Mouse (Mus musculus) lung, adult 2 months (tissue): ENCODE results near the gene Apln. TPM values are rescaled to one million over a fixed set of nuclear protein-coding genes. Genes with fewer than 3 reads are reported as not detected.

Source experiments
- DNase-seq: peaks from one replicate; pipeline ENCODE4 v3.0.0; 2022
- H3K4me1 ChIP-seq: fragments of 200-500 bp; 2 replicates; pipeline ENCODE4 v1.6.1; 2011; ENCODE audit warnings: low read length; ENCODE audit not compliant: control insufficient read depth, insufficient read depth
- H3K4me3 ChIP-seq: fragments of 200-500 bp; replicated peaks from 2 replicates; pipeline ENCODE3; 2011; ENCODE audit warnings: low read depth, mild to moderate bottlenecking, control low read depth, low read length; ENCODE audit errors: extremely low read depth
- CTCF ChIP-seq: fragments of 200-500 bp; IDR thresholded peaks from 2 replicates; pipeline ENCODE4 v1.5.1; 2011; ENCODE audit warnings: mild to moderate bottlenecking, low read length, control low read depth; ENCODE audit not compliant: insufficient read depth
- POLR2A ChIP-seq: fragments of 200-500 bp; IDR thresholded peaks from 2 replicates; pipeline ENCODE4 v1.6.1; 2011; ENCODE audit warnings: low read depth, mild to moderate bottlenecking, control low read depth, low read length, borderline replicate concordance; ENCODE audit errors: extremely low read depth
- WGBS: fragments of 180-500 bp; shearing (Covaris S2); methylation state at CpG from one replicate; pipeline ENCODE4 v1.1.7; 2018; 5-methylcytosine and 5-hydroxymethylcytosine counted together
- polyA plus RNA-seq: library from polyadenylated mRNA; depleted of rRNA; stranded (reverse); fragments of >200 nt; gene quantifications from 2 replicates; pipeline ENCODE4 v1.2.3, GENCODE M21; 2012

Gene Apln
- polyA plus RNA-seq, 1 experiment, result 27.5 TPM

- no peak for TF ChIP-seq CTCF
- TF ChIP-seq POLR2A, result no peak
- 82% methylated on average over 1 of the region's 1 CpGs for WGBS
- DNase-seq, result no peak
- no peaks in the 10 kb centered on the region for H3K4me1 ChIP-seq
- H3K4me3 ChIP-seq, result no peak overlapping the region
Measured at GRCm38 (mm10) chrX:48022811-48023210, 11.8 kb downstream of the Apln start.

GRCm38 (mm10) chrX:48019940-48020339, 14.7 kb downstream of the Apln start:
- TF ChIP-seq CTCF (peak; percentile 84), POLR2A (no peak)
- DNase-seq, result peak; percentile 49
- 25% methylated on average over 5 of the region's 5 CpGs for WGBS

GRCm38 (mm10) chrX:48019359-48019758, 15.3 kb downstream of the Apln start:
- 50% methylated on average over 15 of the region's 15 CpGs for WGBS
- Histone ChIP-seq H3K4me3 (no peak overlapping the region), H3K4me1 (no peaks in the 10 kb centered on the region)
- TF ChIP-seq POLR2A (no peak), CTCF (no peak)
- DNase-seq, result no peak

More at GRCm38 (mm10) chrX:48019940-48020339, 14.7 kb downstream of the Apln start:
- no peaks in the 10 kb centered on the region for H3K4me1 ChIP-seq
- H3K4me3 ChIP-seq, result no peak overlapping the region

GRCm38 (mm10) chrX:48016906-48017601, 17.6 kb downstream of the Apln start:
- H3K4me3 ChIP-seq, result no peak overlapping the region
- DNase-seq, result no peak
- 69% methylated on average over 7 of the region's 7 CpGs for WGBS
- H3K4me1 ChIP-seq, result no peaks in the 10 kb centered on the region
- no peak for TF ChIP-seq CTCF
- no peak for TF ChIP-seq POLR2A

- TF ChIP-seq CTCF (no peak), POLR2A (no peak)
- 91% methylated on average over 3 of the region's 3 CpGs for WGBS
- no peak for DNase-seq
Measured at GRCm38 (mm10) chrX:48011656-48012055, 23.0 kb downstream of the Apln start.

GRCm38 (mm10) chrX:48006062-48006461, 28.6 kb downstream of the Apln start:
- Histone ChIP-seq H3K4me3 (no peak overlapping the region), H3K4me1 (no peaks in the 10 kb centered on the region)
- DNase-seq, result no peak
- TF ChIP-seq CTCF, result no peak
- TF ChIP-seq POLR2A, result no peak
- WGBS, result 71% methylated on average over 8 of the region's 8 CpGs

More at GRCm38 (mm10) chrX:48011656-48012055, 23.0 kb downstream of the Apln start:
- Histone ChIP-seq H3K4me3 (no peak overlapping the region), H3K4me1 (no peaks in the 10 kb centered on the region)

- TF ChIP-seq CTCF (no peak), POLR2A (no peak)
- 53% methylated on average over 1 of the region's 1 CpGs for WGBS
- no peak for DNase-seq
- H3K4me1 ChIP-seq, result no peaks in the 10 kb centered on the region
- no peak overlapping the region for H3K4me3 ChIP-seq
Measured at GRCm38 (mm10) chrX:48004786-48005185, 29.9 kb downstream of the Apln start.

- no peak overlapping the region for H3K4me3 ChIP-seq
- TF ChIP-seq CTCF, result no peak
- no peak for TF ChIP-seq POLR2A
- no peak for DNase-seq
- WGBS, result 59% methylated on average over 7 of the region's 7 CpGs
- H3K4me1 ChIP-seq, result no peaks in the 10 kb centered on the region
Measured at GRCm38 (mm10) chrX:48001151-48001550, 33.5 kb downstream of the Apln start.

GRCm38 (mm10) chrX:47998412-47998811, 36.2 kb downstream of the Apln start:
- no peak for DNase-seq
- Histone ChIP-seq H3K4me3 (no peak overlapping the region), H3K4me1 (no peaks in the 10 kb centered on the region)
- TF ChIP-seq CTCF (no peak), POLR2A (no peak)
- WGBS, result 61% methylated on average over 8 of the region's 8 CpGs

GRCm38 (mm10) chrX:47992606-47993005, 42.0 kb downstream of the Apln start:
- DNase-seq, result peak; percentile 70
- no peaks in the 10 kb centered on the region for H3K4me1 ChIP-seq
- no peak overlapping the region for H3K4me3 ChIP-seq
- TF ChIP-seq POLR2A, result no peak
- TF ChIP-seq CTCF, result peak; percentile 76
- 19% methylated on average over 8 of the region's 8 CpGs for WGBS
